Mouse (Mus musculus) kidney, postnatal 14 days (tissue): ENCODE results near the gene Gm39115.
"Not testable (repeated sequence)": the region's sequence is repeated elsewhere in the genome, so short reads cannot be mapped to it uniquely, and the experiment has no call there.

ENCODE experiments used
- DNase-seq: peaks from one replicate; pipeline ENCODE4 v3.0.0; 2022; ENCODE audit warnings: mixed read lengths

The Gm39115 gene

DNA sequence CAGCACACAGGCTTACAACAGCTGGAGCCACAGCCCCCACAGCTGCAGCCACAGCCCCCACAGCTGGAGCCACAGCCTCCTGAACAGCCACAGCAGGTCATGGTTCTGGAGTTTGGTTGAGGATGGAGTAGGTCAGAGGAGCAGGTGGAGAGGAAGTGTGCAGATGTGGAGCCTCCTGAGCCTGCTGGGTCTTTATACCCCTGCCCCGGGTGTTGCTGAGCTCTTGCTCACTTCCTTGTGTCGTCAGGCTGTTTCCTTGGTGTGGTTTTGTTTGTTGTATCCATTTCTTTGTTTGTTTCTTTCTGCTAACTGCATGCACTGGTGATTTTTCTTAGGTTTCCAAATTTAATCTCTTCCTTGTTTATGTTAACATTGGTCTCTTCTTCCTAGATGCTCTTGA lies at the start of gene Gm39115:
Gene Gm39115, minus strand, starts transcription at position 101 of the 400 bp plus-strand sequence.
- not testable (repeated sequence) for DNase-seq

DNA sequence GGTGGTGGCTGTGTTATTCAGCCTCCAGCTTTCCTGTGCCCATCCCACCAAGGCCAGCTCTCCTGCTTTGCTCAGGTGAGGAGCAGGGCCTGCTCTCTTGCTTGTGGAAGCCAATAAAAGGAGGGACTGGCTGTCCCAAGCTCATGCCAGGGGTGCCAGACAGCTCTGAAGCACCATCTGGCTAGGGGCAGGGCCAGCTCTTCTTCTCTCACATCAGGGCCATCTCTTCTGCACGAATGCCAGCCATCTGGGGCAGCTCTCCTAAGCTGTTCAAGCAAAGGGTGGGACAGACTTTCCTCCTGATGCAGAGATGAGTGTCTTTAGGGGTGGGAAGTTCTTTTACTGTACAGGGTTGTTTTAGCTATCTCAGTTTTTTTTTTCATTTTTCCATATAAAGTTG lies 45.2 kb upstream of the Gm39115 start:
- no peak for DNase-seq

DNA sequence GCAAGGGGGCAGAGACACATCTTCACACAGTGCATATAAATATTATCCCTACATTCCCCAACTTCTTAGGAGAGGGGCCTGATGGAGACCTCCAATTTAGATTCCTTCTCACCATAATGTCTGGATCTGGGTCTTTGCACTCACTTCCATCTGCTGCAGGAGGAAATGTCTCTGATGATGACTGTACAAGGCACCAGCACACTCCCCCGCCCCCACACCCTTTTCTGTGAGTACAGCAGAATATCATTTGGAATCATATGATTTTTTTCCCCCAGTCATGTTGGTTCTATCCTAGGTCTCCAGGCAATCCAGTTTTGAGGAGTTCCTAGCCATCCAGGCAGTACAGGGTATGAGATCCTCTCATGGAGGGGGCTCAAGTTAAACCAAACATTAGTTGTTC lies 42.9 kb upstream of the Gm39115 start:
- DNase-seq: no peak

DNA sequence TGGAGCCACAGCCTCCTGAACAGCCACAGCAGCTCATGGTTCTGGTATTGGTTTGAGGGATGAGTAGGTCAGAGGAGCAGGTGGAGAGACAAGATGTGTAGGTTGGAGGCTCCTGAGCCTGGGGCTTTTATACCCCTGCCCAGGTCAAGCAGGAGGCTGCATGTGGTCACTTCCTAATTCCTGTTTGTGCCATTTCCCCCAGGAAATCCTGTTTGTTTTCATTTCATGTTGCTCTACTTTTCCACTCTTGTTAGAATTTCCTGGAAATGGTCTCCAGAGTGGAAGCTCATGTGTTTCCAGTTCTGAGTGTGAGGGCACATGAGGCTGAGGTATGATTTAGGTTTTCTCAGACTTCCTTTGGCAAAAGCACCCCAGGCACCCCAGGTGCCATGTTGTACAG lies 40.1 kb upstream of the Gm39115 start, which contains the start of gene Krtap5-2:
Gene Krtap5-2, minus strand, starts transcription at position 101 of the 400 bp plus-strand sequence.
- not testable (repeated sequence) for DNase-seq

DNA sequence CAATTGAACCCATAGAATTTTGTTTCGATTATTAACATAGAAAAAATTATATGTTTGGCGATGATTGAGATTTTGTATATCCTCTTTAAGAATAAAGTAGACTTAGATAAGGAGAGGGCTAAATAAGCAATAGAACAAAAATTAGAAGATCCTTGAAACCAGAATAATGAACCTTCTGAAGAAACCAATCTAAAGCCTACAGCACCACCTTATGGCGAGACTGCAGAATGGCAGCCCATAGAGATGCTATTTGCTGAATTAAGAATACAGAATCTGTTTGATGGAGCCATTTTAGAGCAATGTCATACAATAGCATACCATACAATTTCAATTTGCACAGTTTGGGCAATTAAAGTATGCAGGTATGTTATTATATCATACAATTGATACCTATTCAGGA lies 34.0 kb upstream of the Gm39115 start:
- DNase-seq: no peak

DNA sequence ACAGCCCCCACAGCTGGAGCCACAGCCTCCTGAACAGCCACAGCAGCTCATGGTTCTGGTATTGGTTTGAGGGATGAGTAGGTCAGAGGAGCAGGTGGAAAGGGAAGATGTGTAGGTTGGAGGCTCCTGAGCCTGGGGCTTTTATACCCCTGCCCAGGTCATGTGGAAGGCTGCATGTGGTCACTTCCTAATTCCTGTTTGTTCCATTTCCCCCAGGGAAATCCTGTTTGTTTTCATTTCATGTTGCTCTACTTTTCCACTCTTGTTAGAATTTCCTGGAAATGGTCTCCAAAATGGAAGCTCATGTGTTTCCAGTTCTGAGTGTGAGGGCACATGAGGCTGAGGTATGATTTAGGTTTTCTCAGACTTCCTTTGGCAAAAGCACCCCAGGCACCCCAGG lies 29.8 kb upstream of the Gm39115 start, which contains the start of gene Gm4553:
Gene Gm4553, minus strand, starts transcription at position 101 of the 400 bp plus-strand sequence.
- not testable (repeated sequence) for DNase-seq

DNA sequence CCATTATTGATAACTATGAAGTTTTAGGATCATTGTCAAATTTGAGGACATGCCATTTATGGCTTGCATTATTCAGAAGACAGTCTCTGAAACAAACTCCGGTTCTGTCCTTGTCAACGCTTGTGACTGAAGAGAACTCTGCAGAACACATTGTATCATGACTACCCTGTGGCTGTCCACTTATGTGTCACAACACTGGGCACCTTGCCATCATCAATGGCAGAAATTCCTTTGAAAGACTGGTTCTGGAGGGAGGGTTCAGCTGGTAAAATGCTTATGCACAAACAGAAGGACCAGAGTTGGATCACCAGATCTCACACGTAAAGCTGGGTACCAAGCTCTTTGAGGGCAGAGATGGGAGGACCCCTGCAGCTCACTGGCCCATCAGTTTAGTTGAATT lies 23.5 kb upstream of the Gm39115 start:
- no peak for DNase-seq

DNA sequence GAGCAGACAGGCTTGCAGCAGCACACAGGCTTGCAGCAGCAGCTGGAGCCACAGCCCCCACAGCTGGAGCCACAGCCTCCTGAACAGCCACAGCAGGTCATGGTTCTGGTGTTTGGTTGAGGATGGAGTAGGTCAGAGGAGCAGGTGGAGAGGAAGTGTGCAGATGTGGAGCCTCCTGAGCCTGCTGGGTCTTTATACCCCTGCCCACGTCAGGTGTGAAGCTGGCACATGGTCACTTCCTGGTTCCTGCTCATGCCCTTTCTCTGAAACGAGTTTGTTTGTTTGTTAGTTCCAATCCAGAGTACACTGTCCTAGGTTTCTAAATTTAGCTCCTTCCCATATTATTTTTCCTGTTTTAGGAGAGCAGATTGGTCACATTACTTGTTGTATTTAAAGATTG lies 21.2 kb upstream of the Gm39115 start, which contains the start of gene Gm29735:
Gene Gm29735, minus strand, starts transcription at position 101 of the 400 bp plus-strand sequence.
- DNase-seq: not testable (repeated sequence)

DNA sequence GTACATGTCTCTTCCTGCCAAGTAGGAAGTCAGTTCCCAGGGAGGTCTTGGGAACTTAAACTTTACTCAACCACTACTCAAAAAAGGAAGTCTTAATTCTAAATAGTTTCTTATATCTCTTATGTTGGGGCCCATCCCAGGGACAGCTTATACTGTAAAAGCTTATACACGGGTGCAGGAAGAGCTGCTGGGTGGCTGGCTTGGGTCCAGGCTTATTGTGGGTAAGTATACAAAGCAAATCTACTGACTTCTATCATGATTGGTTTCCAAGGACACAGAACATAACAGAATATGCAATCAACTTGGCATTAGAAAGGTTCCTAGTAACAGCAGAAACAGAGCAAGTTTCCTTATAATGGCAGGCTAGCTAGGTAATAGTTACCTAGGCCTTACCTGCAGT lies 19.5 kb upstream of the Gm39115 start:
- DNase-seq: no peak

DNA sequence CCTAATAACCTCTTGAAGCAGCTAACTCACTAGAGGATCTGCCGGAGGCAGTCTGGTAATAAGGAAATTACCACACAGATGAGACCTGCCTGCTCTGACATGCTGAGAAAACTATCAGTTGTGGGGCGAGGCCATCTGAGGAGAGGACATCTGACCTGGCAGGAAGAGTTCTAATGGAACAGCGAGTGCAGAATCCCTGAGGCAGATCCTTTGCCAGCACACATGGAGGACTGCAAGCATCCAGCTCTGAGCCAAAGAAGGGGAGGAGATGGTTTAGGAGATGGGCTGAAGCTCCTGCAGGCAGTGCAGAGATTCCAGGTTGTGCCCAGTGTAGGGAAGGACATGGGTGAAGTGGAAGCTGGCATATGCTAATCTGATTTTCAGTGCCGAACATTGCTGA lies 16.4 kb upstream of the Gm39115 start:
- no peak for DNase-seq

DNA sequence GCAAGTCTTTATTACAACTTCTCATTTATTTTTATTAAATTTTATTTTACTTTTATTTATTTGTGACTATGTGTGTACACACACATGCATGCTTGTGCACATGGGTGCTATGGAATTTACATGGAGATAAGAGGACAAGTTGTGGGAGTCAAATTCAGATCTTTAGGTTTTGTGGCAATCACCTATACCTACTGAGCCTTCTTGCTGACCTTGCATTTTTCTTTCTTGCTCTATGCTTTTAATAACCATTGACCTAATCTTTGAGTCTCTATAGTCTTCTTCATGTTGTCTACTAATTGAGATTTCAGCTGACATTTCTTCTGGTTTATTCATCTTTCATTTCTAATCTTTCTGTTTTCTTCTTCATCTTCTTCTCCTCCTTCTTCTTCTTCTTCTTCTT lies 12.8 kb upstream of the Gm39115 start:
- DNase-seq: no peak

DNA sequence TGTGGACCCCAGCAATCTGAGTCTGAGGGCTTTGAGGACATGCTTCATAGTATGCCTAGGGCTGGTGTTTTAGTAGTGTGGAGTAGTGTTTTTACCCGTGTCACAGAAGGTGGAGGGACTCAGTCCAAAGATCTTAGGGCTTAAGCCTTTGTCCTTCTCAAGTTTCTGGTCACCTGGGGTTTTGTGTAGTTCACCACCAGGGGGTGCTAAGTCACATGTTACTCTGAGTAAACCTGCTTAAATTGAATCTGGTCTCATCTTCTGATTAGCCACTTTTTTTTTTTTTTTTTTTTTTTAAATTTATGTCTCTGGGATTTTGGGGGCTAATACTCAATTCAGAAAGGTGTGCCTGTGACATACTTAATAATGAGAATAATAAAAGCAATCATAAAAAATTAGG lies 10.2 kb upstream of the Gm39115 start:
- DNase-seq: peak; percentile 66

DNA sequence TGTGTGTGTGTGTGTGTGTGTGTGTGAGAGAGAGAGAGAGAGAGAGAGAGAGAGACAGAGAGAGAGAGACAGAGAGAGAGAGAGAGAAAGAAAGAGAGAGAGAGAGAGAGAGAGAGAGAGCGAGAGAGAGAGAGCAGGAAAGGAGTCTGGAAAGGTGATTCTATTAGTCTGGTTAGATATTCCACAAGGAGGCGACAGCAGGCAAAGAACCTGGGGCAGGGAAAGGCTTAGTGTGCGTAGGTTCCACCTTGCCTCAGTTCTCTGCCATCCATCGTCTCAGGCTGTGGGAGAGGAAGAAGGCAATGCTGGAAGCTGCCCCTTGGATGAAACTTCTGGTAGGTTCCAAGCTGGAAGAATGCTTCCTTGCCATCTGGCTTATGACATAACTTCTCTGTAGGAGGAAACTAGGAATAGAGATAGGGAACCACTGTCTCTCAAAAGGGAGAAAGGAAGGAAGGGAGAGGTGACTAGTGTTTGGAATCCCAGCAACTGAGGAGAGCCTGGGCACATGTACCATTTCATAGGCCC lies 9.6 kb upstream of the Gm39115 start:
- no peak for DNase-seq

DNA sequence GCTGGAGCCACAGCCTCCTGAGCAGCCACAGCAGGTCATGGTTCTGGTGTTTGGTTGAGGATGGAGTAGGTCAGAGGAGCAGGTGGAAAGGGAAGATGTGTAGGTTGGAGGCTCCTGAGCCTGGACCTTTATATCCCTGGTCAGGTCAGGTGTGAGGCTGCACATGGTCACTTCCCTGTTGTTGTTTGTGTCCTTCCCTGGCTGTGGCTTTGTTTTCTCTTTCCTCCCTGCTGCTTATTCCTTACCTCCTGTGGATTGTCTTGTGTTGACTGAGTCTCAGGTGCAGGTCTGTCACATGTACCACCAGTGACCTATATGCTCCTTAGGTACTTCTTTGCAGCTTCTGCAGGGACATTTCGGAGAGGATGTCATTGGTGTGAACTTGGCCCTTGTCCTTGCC lies 8.7 kb upstream of the Gm39115 start, which contains the start of gene Gm45337:
Gene Gm45337, minus strand, starts transcription at position 101 of the 400 bp plus-strand sequence.
- no peak for DNase-seq

DNA sequence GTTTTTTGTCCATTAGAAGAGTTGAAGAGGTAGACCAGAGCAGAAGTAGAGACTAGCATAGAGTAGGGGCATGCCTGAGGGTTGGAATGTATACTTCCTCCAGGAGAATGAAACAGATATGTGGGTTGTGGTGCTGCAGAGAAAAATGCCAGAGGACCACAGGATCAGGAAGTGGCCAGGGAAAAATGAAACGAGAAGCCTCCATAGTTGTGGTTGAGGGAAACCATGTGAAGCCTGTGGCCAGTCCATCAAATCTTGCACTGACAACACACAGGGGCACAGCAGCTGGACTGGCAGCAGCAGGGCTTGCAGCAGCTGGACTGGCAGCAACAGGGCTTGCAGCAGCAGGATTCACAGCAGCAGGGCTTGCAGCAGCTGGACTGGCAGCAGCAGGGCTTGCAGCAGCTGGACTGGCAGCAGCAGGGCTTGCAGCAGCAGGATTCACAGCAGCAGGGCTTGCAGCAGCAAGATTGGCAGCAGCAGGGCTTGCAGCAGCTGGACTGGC lies 7.7 kb upstream of the Gm39115 start:
- not testable (repeated sequence) for DNase-seq

DNA sequence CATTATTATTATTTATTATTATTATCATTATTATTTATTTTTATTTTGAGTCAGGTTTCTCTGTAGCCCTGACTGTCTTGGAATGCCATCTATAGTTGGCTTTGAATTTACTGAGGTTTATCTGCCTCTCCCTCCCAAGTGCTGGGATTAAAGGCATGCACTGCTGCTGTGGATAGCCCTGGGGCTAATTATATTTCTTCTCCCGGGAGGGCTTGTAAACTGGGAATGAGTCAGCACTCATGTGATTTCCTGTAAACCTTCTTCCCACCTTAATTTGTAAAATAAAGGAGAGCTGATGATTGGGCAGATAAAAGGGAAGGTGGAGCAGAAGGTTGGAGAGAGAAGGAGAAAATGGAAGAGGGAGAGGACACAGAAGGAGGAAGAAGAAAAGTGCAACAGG lies 4.9 kb upstream of the Gm39115 start:
- DNase-seq: no peak

DNA sequence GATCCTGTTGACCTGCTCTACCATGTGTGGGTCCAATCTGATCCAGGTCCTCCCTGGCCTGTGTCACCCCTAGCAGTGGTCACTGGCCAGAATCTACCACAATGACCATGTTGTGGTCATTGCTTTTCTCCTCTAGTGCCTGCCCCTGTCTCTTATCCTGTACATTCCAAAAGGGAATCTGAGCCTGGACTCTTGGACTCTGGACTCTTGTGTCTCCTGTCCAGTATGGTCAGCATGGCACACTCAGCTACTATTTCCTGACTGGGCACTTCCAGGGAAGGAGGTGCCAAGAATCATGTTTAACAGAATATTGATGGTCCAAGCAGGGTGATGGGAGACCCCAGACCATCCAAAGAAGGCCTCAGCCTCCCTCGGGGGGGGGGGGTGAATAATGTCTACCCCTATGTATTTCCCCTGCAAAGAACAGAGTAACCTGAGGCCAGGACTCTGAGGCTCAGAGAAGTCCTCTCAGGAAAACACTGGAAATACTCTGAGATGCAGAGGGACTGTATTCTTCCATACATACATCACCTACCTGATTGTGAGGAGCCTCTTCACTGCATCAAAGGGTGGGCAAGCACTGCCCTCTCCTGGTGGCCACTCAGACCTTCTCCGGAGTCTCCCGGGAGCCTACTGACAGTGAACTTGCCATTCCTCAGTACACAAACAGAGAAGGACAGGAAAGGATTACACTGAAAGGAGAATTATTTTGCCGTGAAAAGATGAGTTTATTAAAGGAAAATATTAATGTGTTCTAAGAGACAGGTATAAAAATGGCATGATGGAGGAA lies 1.4 kb downstream of the Gm39115 start:
- DNase-seq: peak; percentile 45

DNA sequence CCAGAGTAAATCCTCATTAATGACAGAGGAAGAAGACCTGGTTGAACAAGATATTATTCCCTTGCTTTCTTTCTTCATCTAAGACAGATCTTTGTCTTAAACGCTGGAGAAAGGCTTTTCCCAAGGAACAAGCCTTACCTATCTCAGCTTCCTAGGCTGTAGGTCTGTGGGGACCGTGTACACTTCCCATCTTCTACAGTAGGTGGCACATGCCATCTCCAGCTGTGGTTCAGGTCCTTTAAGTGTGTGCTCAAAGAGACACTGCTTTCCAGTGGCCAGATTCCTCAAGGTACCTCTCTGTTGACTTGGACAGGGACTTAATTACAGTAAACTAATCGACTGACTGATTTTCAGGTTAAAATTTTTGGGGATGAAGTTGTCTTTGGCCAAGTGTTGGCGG lies 7.0 kb downstream of the Gm39115 start:
- no peak for DNase-seq

DNA sequence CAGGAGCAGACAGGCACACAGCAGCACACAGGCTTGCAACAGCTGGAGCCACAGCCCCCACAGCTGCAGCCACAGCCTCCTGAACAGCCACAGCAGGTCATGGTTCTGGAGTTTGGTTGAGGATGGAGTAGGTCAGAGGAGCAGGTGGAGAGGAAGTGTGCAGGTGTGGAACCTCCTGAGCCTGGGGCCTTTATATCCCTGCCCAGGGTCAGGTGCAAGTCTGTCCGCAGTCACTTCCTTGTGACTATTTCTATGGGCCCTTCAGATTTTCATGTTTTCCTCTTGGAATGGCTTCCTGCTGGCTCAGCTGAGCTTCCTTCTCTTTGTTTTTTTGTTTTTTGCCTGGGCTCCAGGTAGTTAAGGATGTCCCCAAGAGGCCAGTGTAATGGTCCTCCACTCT lies 15.2 kb downstream of the Gm39115 start, which contains the start of gene Gm45618:
Gene Gm45618, minus strand, starts transcription at position 101 of the 400 bp plus-strand sequence.
- DNase-seq: not testable (repeated sequence)

DNA sequence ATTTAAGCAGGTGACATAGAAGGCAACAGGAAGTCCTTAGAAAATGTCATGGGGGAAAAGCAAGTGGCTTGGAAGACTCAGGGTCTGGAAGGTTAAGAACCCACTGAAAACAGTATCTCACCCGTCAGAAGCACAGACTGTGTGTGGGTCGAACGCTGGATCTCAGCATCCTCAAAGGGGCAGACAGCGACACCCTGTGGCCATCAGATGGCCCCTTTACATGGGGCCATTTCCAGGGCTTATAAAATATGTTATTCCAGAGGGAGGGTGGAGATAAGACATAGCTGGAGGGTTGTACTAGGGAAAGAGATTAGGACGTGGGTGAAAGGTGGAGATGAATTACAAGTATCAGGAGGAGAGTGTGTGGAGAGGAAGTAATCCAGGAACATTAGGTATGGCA lies 16.2 kb downstream of the Gm39115 start:
- no peak for DNase-seq

DNA sequence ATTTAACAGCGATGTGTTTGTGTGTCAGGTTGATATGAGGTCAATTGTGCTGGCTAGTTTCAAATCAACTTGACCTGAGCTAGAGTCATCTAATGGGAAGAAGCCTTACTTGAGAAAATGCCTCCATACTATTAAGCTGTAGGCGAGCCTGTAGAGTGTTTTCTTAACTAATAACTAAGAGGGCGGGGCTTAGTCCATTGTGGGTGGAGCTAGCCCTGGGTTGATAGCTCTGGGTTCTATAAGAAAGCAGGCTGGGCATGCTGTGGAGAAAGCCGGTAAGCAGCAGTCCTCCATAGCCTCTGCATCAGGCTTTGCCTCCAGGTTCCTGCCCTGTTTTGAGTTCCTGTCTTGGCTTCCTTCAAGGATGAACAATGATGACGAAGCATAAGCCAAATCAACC lies 31.1 kb downstream of the Gm39115 start:
- DNase-seq: no peak

DNA sequence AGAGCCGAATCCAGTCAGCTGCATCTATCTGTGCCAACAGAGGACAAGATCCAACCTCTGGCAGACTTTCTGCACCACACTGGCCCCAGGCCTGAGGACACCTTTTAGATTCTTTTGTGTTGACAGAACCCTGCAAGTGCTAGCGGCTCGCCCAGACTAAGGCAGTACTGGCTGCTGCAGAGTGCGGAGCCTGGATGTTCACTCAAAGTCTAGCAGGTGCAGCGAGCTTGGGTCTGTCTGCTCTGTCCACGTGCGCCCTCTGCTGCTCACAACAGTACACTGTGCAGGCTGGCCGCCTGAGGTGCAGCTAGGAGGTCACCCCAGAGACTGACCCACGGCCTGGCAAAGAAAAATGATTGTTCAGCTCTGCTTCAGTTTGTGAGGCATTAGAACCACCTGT lies 38.1 kb downstream of the Gm39115 start:
- DNase-seq: peak; percentile 85

DNA sequence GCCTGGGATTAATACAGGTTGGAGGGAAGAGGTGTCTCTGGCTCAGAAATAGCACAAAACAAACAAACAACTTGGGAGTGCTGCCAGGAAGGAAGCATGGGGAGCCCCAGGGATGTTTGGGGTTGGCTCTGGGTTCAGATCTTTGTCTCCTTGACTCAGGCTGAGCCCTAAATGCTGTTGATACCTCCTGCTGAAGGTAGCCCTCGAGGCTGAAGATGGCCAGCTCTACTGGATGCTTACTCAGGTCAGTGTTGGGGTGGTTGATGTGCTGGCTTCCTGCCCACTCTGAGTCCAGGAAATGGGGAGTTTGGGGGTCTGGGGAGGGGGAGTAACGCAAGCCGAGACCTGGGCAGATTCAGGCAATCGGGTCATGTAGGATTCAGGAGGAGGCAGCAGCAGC lies 39.1 kb downstream of the Gm39115 start:
- no peak for DNase-seq
